Mouse (Mus musculus) gastrocnemius, postnatal 36 days (tissue): Measurements from ENCODE around the gene Crip1. TPM values are rescaled to one million over a fixed set of nuclear protein-coding genes. Genes with fewer than 3 reads are reported as not detected.

Experiments used
- DNase-seq, 2 experiments: peaks; one replicate each; pipeline ENCODE4 v3.0.0; 2022
- intact Hi-C: fragments of 180-260 bp; cut with DNase I; formaldehyde crosslinking; loops from one replicate; pipeline ENCODE4 v1.15.1; 2025
- total RNA-seq, 2 experiments: library from RNA; stranded (reverse); gene quantifications; 2 replicates each; pipeline ENCODE4 v1.2.3; 2021

Crip1 gene
- total RNA-seq, 2 experiments from 2014 or later = 73.5 to 88.6 TPM

GRCm38 (mm10) chr12:113119516-113120410 is 26.4 kb upstream of the Crip1 start:
- peak; percentile 75 to 83 for DNase-seq
- intact Hi-C loops = loop anchor here (1.0 kb wide), 1 partner anchor 36 kb away; no protein-coding TSS in a partner anchor

DNA sequence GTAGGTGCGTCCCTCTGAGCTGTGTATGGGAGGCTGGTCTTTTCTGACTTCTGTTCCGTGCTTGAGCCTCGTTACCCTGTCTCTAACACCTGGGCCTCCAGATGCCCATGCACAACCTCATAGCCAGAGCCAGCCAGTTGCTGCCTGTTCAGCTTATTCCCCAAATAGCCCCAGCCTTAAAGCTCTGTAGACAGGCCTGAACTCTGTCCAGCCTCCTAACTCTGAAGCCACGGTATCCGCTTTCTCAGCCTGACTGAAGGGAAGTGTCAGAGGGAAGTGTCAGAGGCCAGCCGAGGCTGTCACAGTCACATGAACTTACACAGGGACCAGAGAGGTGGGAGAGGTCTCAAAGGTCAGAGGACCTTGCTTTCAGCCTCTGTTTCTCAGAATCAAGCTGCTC is 21.4 kb upstream of the Crip1 start:
- intact Hi-C loops = no loop called here
- DNase-seq = no peak

DNA sequence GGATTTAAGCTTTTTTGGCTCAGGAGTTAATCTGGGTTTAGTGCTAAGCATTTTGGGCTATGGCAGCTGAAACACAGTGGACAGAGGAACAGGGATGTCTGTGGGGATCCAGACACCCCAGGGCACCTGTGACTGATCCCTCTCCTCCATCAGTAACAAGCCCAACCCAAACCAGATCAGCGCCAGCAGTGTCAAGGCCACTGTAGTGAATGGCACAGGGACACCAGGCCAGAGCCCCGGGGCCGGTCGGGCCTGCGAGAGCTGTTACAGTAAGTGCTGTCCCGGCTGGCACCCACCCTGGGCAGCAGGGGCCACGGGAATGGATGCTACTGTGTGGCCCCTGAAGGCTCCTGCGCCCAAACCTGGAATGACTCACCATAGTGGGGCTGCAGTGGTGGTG is 15.4 kb upstream of the Crip1 start:
- DNase-seq = no peak
- intact Hi-C loops = no loop called here

DNA sequence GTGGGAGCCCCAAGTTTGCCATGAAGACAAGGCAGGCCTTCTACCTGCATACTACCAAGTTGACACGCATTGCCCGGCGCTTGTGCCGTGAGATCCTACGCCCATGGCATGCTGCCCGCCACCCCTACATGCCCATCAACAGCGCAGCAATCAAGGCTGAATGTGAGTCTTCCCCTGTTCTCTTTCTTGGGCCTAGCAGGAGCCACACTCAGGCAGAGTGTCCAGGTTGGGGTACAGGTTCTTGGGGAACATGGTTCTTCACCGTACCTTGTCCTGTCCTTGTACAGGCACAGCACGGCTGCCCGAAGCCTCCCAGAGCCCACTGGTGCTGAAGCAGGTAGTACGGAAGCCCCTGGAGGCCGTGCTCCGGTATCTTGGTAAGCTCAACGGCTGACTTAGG is 14.5 kb upstream of the Crip1 start:
- no peak for DNase-seq
- intact Hi-C loops = no loop called here

DNA sequence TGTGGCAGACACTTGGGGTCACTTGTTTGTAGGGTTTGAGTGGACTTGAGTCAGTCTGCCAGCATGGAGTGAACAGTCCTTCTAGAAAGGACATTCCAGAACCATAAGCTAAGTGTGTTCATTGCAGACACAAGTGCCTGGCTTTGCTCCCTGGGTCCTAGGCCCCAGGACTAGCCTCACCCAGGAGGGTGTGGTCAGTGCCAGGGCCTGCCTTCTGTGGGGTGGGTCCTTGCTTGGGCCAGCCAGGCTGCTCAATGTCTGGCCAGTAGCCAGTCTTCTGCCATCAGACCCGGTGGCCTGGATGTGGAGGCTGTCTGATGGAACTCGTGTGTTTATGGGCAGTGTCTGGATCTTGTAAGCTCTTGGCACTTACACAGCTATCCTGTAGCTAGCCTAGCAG is 13.5 kb upstream of the Crip1 start:
- DNase-seq = peak in 1 of 2 experiments; percentile 60
- intact Hi-C loops = no loop called here

DNA sequence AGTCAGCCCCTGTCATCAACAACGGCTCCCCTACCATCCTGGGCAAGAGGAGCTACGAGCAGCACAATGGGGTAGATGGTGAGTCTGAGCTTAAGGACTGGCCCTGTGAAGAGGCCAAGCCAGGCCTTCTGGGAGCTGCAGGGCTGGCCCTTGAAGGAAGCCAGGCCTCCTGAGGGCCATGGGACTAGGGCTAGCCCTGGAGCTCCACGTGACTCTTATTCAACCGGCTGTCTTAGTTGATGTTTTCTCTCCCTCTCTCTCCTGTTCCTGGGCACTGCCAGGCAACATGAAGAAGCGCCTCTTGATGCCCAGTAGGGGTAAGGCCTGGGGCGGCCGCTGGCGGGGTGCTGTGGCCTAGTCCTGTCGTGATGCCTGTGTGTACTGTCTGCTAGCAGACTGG is 12.9 kb upstream of the Crip1 start:
- no peak for DNase-seq
- intact Hi-C loops = no loop called here

- DNase-seq = no peak
- intact Hi-C loops = no loop called here
Measured at GRCm38 (mm10) chr12:113133861-113134403, 12.2 kb upstream of the Crip1 start.

- DNase-seq = no peak
- intact Hi-C loops = no loop called here
Measured at GRCm38 (mm10) chr12:113134502-113134901, 11.6 kb upstream of the Crip1 start.

- DNase-seq = no peak
- intact Hi-C loops = no loop called here
Measured at GRCm38 (mm10) chr12:113135401-113135800, 10.7 kb upstream of the Crip1 start.

DNA sequence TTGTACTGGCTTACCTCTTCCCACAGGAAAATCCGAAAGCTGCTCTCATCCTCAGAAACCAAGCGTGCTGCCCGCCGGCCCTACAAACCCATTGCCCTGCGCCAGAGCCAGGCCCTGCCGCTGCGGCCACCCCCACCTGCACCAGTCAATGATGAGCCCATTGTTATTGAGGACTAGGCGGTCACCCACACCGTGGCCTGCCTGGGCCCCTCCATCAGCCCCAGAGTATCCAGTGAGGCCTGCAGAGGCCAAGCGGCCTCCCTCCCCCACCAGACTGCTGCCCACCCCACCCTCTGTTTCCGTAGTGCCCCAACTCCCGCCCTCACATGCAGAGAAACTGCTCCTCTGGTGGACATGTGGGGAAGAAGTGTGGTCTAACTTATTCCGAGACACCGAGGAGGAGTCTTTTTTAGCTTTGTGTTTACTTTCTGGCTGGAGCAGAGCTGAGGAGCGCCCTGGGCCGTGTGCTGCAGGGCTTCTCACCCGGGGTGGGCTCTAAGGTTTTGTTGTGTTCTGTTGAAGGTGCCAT is 9.6 kb upstream of the Crip1 start:
- DNase-seq = no peak
- intact Hi-C loops = no loop called here

DNA sequence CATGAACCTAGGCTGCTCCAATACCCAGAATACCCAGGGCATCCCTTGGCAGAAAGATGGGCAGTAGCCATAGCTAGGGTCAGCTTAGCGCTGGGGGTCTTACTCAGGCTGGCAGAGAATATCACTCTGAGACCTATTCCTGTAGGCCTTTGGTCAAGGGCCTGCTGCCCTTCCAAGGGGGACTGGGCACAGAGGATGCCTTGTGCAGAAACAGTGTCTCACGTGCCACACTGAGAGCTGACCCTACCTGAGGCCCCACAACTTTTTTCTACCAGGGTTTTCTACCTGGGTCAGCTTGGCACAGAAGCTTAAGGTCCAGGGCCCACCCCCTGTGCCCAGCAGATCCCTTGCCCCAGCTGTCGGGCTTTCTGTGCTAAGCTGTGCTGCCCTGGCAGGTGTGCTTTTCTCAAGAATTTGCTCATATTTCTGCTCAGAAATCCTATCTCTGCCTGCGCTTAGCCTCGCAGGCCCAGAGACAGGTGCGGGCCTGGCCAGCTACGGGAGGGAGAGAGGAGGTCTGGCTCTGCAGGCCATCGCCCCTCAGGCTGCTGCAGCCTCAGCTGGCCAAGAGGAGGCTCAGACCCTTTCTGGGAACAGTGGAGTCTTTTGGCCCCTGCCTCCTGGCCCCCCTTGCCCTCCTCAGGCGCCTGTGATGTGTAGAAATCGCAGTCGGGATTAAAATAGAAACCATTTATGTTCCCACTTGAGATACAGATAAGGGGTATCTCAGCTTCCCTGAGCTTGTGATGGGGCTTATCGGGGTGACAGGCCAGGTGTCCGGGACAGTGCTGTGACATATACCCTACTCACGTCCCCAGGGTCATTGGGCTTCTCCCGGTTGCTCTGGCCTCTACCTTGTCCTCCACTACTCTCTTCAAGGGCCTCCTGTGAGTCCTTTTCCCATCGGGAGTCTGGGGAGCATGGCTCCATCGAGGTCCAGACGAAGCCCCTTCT is 8.6 kb upstream of the Crip1 start:
- intact Hi-C loops = no loop called here

DNA sequence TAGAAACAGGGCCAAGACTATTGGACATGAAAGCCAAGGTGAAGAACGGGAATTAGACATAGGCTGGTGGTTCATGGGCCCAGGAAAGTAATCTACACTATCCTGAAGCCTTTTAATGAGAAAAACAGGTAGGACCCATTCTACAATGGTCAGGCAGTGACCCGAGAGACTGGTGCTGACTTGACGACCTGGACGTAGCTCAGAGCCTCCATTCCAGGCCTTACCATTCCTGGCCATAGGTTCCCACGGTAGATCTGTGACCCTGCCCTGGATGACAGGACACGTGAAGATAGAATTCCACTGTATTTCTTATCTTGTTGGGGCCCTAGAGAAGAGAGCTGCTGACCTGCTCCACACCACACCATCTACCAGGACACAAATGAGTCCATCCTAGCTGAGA is 7.8 kb upstream of the Crip1 start:
- DNase-seq = no peak

More for the DNA sequence above, 8.6 kb upstream of the Crip1 start:
- no peak for DNase-seq

DNA sequence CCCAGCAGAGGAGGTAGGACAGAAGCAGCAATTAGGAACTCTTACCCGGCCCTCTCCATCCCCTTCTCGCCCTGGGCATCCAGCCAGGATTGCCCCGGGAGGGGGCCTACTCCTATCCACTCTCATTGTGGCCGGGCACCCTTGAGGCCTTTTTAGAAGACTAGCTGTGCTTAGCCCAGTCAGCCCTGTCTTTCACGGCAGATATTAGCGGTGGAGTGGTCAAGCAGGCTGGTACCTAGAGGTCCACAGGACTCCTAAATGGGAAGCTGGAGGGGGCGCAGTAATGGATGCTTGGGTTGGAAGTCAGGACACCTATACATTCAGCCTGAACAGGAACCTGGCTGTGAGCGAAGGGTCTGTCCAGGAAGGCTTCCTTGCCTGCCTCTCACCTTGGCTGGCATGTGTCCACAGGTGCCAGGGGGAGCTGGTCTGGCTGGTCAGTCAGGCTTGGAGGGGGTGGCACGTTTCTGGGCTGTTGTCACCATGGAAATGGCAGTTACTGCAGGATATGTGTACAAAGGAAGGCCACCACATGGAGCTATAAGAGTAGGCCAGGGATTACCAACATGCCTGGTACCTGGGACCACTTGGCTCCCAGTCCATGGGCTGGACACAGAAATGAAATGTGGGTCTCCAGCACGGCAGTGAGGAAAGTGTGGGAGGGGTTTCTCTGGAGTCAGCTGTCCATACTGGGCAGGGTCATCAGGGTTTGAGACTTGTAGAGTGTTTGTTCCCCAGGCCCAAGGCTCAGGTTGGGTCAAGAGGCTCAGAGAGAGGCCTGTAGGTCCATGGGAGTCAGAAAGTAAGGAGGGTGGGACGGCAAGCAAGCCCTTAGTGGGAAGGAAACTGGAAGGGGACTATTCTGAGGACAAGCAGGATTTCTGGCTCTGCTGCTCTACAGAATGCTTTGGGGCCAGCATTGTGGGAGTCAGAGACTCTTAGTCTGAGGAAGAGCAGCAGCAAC is 6.9 kb upstream of the Crip1 start:
- no peak for DNase-seq
- intact Hi-C loops = no loop called here

More for the DNA sequence above, 7.8 kb upstream of the Crip1 start:
- intact Hi-C loops = no loop called here

DNA sequence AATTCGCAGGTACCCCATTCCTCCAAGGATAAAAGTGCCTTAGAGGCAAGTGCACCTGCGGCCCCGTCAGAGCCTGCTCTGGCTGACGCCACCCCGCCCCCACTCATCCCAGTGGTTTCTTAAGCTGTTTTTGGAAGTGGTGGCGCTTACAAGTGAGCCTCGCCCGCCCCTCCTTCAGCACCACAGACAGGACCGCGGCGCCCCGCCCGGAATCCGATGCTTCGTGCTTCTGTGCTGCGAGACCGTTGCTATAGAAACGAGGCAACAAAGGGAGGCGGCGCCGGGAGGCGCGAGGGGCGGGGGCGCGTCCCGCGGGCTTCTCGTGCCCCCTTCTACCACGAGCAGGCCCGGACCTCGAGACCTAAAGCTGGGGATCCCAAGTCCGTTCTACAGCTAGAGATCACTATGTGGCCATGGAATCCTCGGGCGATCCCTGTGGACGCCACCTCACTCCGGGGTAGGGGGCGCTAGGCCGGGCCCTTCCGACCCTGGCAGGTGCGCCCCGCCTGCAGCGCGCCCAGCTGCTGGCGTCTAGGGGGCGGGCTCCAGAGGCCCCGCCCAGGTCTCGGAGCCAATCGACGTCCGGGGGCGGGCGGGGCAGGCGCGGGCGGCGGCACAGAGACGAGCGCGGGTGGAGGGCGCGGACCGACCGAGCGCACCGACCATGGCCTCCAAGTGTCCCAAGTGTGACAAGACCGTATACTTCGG is 6.1 kb upstream of the Crip1 start, which contains the start of gene Crip2:
TSS of gene Crip2 (plus strand) at position 329 of the 708 bp plus-strand sequence.
- DNase-seq = peak; percentile 83 to 84
- intact Hi-C loops = no loop called here

GRCm38 (mm10) chr12:113140616-113141411 is 5.3 kb upstream of the Crip1 start:
- peak in 1 of 2 experiments; percentile 49 for DNase-seq

GRCm38 (mm10) chr12:113141531-113141973 is 4.6 kb upstream of the Crip1 start:
- intact Hi-C loops = no loop called here

More at GRCm38 (mm10) chr12:113140616-113141411, 5.3 kb upstream of the Crip1 start:
- intact Hi-C loops = no loop called here

More at GRCm38 (mm10) chr12:113141531-113141973, 4.6 kb upstream of the Crip1 start:
- DNase-seq = peak; percentile 63 to 70
